Mouse (Mus musculus) embryonic stem cell, embryonic (primary cell): Measurements from ENCODE around the gene Zbtb11.

Source experiments
- CTCF ChIA-PET, 4 experiments: fragments of 300-600 bp in 2 of 4; fragments of 350-600 bp in 2 of 4; sonication (Branson Sonifier 250); formaldehyde crosslinking; loops; one replicate each; lab custom pipeline; 2022; ENCODE audit warnings: inconsistent platforms in 2 of 4; lab: Charles Lee
- POLR2A ChIA-PET, 4 experiments: fragments of 300-600 bp in 2 of 4; fragments of 350-600 bp in 2 of 4; sonication (Branson Sonifier 250); formaldehyde crosslinking; loops; one replicate each; lab custom pipeline; 2022; ENCODE audit warnings: antibody characterized with exemption in 4 of 4, inconsistent platforms in 1 of 4; lab: Charles Lee

Zbtb11 gene

GRCm38 (mm10) chr16:55963068-55963467 is 10.6 kb upstream of the Zbtb11 start:
- ChIA-PET CTCF (interaction anchor here in 1 of 4 experiments (0.6 to 3.2 kb wide), 5 partner anchors 8 to 168 kb away, joined by 3 to 22 read pairs (median 4); no protein-coding TSS in a partner anchor), POLR2A (interaction anchor here in 2 of 4 experiments (0.7 to 9.0 kb wide), 8 partner anchors 8 to 62 kb away, joined by 3 to 106 read pairs (median 14); no protein-coding TSS in a partner anchor)

GRCm38 (mm10) chr16:55964126-55964949 is 9.3 kb upstream of the Zbtb11 start:
- CTCF ChIA-PET = interaction anchor here (0.5 to 3.2 kb wide), 32 partner anchors 10 to 1276 kb away, joined by 3 to 24 read pairs (median 5); partner anchors contain the start of genes Nxpe3 (in 1 of the 4) and Pcnp (in 1 of the 4)
- POLR2A ChIA-PET = interaction anchor here (0.6 to 9.0 kb wide), 54 partner anchors 8 to 1157 kb away, joined by 3 to 106 read pairs (median 5); partner anchors contain the start of genes Pcnp (in 2 of the 4), Zbtb11 (in 2 of the 4), Cep97 (in 1 of the 4) and Nxpe3 (in 1 of the 4)

GRCm38 (mm10) chr16:55966212-55966871 is 7.3 kb upstream of the Zbtb11 start, which contains the start of gene Rpl24:
Gene Rpl24 (plus strand): TSS chr16:55966275.
- ChIA-PET POLR2A (interaction anchor here (0.6 to 9.0 kb wide), 63 partner anchors 9 to 261 kb away, joined by 3 to 106 read pairs (median 6); partner anchors contain the start of genes Pcnp (in 3 of the 4), Cep97 (in 2 of the 4), Nxpe3 (in 2 of the 4) and Trmt10c (in 1 of the 4)), CTCF (interaction anchor here in 2 of 4 experiments (0.9 to 3.2 kb wide), 4 partner anchors 15 to 98 kb away, joined by 3 to 24 read pairs (median 13); no protein-coding TSS in a partner anchor)

DNA sequence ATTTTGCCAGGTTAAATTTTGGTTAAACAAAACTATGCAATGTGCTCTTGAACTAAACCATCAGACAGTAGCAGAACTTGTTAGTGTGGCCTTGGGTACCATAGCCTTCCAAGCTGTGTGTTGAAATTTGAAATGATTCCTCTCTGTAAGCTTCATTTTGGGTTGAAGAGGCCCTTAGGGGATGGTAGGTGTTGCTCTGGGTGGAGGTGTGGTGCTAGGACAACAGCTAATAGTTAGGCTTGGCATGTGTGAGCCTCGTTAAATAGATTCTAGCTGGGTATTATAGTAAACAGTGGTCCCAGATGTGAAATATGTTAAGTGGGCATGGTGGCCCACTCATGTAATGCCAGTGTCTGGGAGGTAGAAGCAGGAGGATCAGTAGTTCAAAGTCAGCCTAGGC is 6.5 kb upstream of the Zbtb11 start:
- ChIA-PET POLR2A (interaction anchor here in 3 of 4 experiments (0.6 to 9.0 kb wide), 42 partner anchors 8 to 178 kb away, joined by 3 to 106 read pairs (median 7); partner anchors contain the start of genes Pcnp (in 3 of the 3), Cep97 (in 2 of the 3), Nxpe3 (in 1 of the 3) and Trmt10c (in 1 of the 3)), CTCF (no interaction called here)

GRCm38 (mm10) chr16:55969147-55969546 is 4.5 kb upstream of the Zbtb11 start:
- CTCF ChIA-PET = interaction anchor here in 2 of 4 experiments (0.5 to 1.6 kb wide), 7 partner anchors 18 to 1600 kb away, joined by 3 to 5 read pairs (median 3); no protein-coding TSS in a partner anchor

GRCm38 (mm10) chr16:55970416-55970815 is 3.3 kb upstream of the Zbtb11 start:
- ChIA-PET CTCF (no interaction called here), POLR2A (interaction anchor here in 3 of 4 experiments (0.6 to 9.0 kb wide), 31 partner anchors 10 to 1152 kb away, joined by 3 to 106 read pairs (median 6); partner anchors contain the start of genes Nxpe3 (in 2 of the 3) and Pcnp (in 2 of the 3))

More at GRCm38 (mm10) chr16:55969147-55969546, 4.5 kb upstream of the Zbtb11 start:
- POLR2A ChIA-PET = interaction anchor here (0.6 to 9.0 kb wide), 48 partner anchors 8 to 1197 kb away, joined by 3 to 106 read pairs (median 6); partner anchors contain the start of genes Pcnp (in 3 of the 4), Cep97 (in 2 of the 4), Nxpe3 (in 2 of the 4) and Trmt10c (in 1 of the 4)

DNA sequence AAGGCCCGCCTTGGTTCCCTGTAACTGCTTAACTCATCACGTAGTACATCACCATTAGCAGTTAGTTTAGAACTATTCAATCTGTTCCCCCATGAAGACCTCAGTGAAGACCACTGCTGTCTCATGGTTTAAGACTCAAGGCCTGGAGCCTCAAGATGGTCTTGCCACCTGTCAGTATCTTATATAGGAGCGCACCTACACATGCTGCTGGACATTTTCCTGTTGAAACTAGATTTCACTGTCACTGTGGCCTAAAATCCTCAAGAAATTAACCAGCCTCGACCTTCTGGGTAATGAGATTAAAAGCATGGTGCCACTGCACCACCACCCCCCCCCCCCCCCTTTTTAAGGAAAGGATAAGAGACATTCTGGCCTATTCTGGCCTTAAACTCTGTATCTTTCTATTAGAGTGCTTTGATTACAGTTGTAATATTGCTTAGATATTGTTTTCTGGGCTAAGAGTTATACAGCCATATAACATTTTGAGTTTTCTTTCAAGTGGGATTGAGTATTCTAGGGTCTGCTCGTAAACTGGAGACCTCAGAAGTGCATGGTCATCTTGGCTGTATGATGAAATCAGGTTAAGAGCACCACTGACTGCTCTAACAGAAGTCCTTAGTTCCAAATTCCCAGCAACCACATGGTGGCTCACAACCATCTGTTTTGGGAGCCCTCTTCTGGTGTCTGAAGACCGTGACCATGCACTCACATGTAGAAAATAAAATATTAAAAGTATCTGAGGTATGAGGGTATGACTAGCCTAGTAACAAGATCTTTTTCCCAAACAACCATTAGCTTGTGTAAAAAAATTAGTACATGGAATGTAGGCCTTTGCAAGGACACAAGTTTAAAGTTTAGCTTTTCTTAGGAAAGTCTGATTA is 1.7 kb upstream of the Zbtb11 start:
- POLR2A ChIA-PET = interaction anchor here (0.6 to 9.0 kb wide), 70 partner anchors 8 to 1343 kb away, joined by 3 to 106 read pairs (median 4); partner anchors contain the start of genes Cep97 (in 2 of the 4), Pcnp (in 2 of the 4) and Nxpe3 (in 1 of the 4)
- CTCF ChIA-PET = no interaction called here

- POLR2A ChIA-PET = interaction anchor here (0.6 to 5.8 kb wide), 57 partner anchors 8 to 1344 kb away, joined by 3 to 28 read pairs (median 4); partner anchors contain the start of genes Cep97 (in 2 of the 4), Pcnp (in 2 of the 4) and Nxpe3 (in 1 of the 4)
These were observed 969 bp upstream of the Zbtb11 start for GRCm38 (mm10) chr16:55972626-55973201.

GRCm38 (mm10) chr16:55974256-55974902 is 696 bp downstream of the Zbtb11 start:
- ChIA-PET CTCF (interaction anchor here in 2 of 4 experiments (0.6 to 1.6 kb wide), 2 partner anchors 10 to 90 kb away, joined by 3 to 15 read pairs; no protein-coding TSS in a partner anchor), POLR2A (interaction anchor here in 3 of 4 experiments (0.6 to 5.8 kb wide), 22 partner anchors 7 to 171 kb away, joined by 3 to 41 read pairs (median 4); partner anchors contain the start of genes Pcnp (in 3 of the 3), Cep97 (in 1 of the 3) and Rpl24 (in 1 of the 3))

More at GRCm38 (mm10) chr16:55972626-55973201, 969 bp upstream of the Zbtb11 start:
- CTCF ChIA-PET = interaction anchor here in 1 of 4 experiments (0.5 kb wide), 1 partner anchor 56 kb away, joined by 3 read pairs; no protein-coding TSS in a partner anchor

GRCm38 (mm10) chr16:55974903-55975285 is 1.2 kb downstream of the Zbtb11 start:
- POLR2A ChIA-PET = interaction anchor here in 3 of 4 experiments (0.6 to 4.5 kb wide), 22 partner anchors 8 to 157 kb away, joined by 3 to 41 read pairs (median 4); partner anchors contain the start of genes Pcnp (in 3 of the 3), Cep97 (in 1 of the 3) and Rpl24 (in 1 of the 3)
- CTCF ChIA-PET = interaction anchor here in 1 of 4 experiments (1.6 kb wide), 1 partner anchor 89 kb away, joined by 3 read pairs; no protein-coding TSS in a partner anchor

GRCm38 (mm10) chr16:55986001-55986400 is 12.3 kb downstream of the Zbtb11 start:
- ChIA-PET CTCF (no interaction called here), POLR2A (interaction anchor here in 3 of 4 experiments (1.1 to 2.0 kb wide), 5 partner anchors 11 to 17 kb away, joined by 3 to 9 read pairs (median 4); partner anchors contain the start of gene Zbtb11 (in 1 of the 3))

- ChIA-PET POLR2A (interaction anchor here in 3 of 4 experiments (0.6 to 5.7 kb wide), 16 partner anchors 10 to 57 kb away, joined by 3 to 28 read pairs (median 5); partner anchors contain the start of genes Rpl24 (in 2 of the 3) and Pcnp (in 1 of the 3)), CTCF (no interaction called here)
These were observed 16.6 kb downstream of the Zbtb11 start for GRCm38 (mm10) chr16:55990311-55990710.

GRCm38 (mm10) chr16:55994235-55994634 is 20.6 kb downstream of the Zbtb11 start:
- POLR2A ChIA-PET = interaction anchor here in 3 of 4 experiments (0.6 to 2.7 kb wide), 6 partner anchors 10 to 87 kb away, joined by 3 to 6 read pairs (median 4); no protein-coding TSS in a partner anchor
- CTCF ChIA-PET = no interaction called here

DNA sequence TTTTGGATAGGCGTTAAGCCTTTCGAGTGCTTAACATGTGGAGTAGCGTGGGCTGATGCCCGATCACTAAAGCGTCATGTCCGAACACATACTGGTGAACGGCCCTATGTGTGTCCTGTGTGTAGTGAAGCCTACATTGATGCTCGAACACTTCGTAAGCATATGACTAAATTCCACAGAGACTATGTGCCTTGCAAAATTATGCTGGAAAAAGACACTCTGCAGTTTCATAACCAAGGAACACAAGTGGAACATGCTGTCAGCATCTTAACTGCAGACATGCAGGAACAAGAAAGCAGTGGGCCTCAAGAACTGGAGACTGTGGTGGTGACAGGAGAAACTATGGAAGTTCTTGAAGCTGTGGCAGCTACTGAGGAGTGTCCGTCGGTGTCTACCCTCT is 33.1 kb downstream of the Zbtb11 start:
- CTCF ChIA-PET = interaction anchor here in 1 of 4 experiments (1.3 kb wide), 1 partner anchor 58 kb away, joined by 3 read pairs; no protein-coding TSS in a partner anchor
- POLR2A ChIA-PET = interaction anchor here in 2 of 4 experiments (0.8 to 4.1 kb wide), 15 partner anchors 11 to 37 kb away, joined by 3 to 26 read pairs (median 5); partner anchors contain the start of gene Pcnp (in 2 of the 2)

GRCm38 (mm10) chr16:56008862-56009261 is 35.2 kb downstream of the Zbtb11 start:
- ChIA-PET CTCF (interaction anchor here in 1 of 4 experiments (0.6 kb wide), 1 partner anchor 56 kb away, joined by 4 read pairs; no protein-coding TSS in a partner anchor), POLR2A (interaction anchor here in 3 of 4 experiments (0.5 to 4.2 kb wide), 13 partner anchors 9 to 116 kb away, joined by 3 to 26 read pairs (median 7); partner anchors contain the start of genes Pcnp (in 1 of the 3) and Rpl24 (in 1 of the 3))
